Mouse (Mus musculus) hindbrain, embryonic 15.5 days (tissue): ENCODE measurements around the gene Terb1. TPM values are rescaled to one million over a fixed set of nuclear protein-coding genes. Genes with fewer than 3 reads are reported as not detected.
A peak's percentile ranks its signal among the peaks of the same experiment; 100 is the strongest.

Experiments
- ATAC-seq: fragments of 200-750 bp; cut with Nextera tagmentation; 2 replicates; pipeline ENCODE4 v1.8.0; 2017; ENCODE audit warnings: low read depth, moderate number of reproducible peaks, moderate TSS enrichment; ENCODE audit not compliant: low FRiP score
- H3K27ac ChIP-seq: fragments of 300-500 bp; sonication (generic); replicated peaks from 2 replicates; pipeline ENCODE4 v1.5.1; 2015; ENCODE audit warnings: mild to moderate bottlenecking, inconsistent platforms
- H3K27me3 ChIP-seq: fragments of 300-500 bp; sonication (generic); 2 replicates; pipeline ENCODE4 v1.6.1; 2015; ENCODE audit warnings: control low read depth, inconsistent platforms
- H3K36me3 ChIP-seq: fragments of 300-500 bp; sonication (generic); 2 replicates; pipeline ENCODE4 v1.6.1; 2015; ENCODE audit warnings: control low read depth, inconsistent platforms
- H3K4me1 ChIP-seq: fragments of 300-500 bp; sonication (generic); replicated peaks from 2 replicates; pipeline ENCODE4 v1.6.1; 2015; ENCODE audit warnings: control low read depth, inconsistent platforms
- H3K4me2 ChIP-seq: fragments of 300-500 bp; sonication (generic); 2 replicates; pipeline ENCODE4 v1.6.1; 2015; ENCODE audit warnings: moderate library complexity, mild to moderate bottlenecking, inconsistent platforms
- H3K4me3 ChIP-seq: fragments of 300-500 bp; sonication (generic); 2 replicates; pipeline ENCODE4 v1.5.1; 2015; ENCODE audit warnings: mild to moderate bottlenecking, inconsistent platforms
- H3K9ac ChIP-seq: fragments of 300-500 bp; sonication (generic); 2 replicates; pipeline ENCODE4 v1.6.1; 2015; ENCODE audit warnings: inconsistent platforms
- H3K9me3 ChIP-seq: fragments of 300-500 bp; sonication (generic); 2 replicates; pipeline ENCODE4 v1.6.1; 2016; ENCODE audit warnings: control low read depth, inconsistent platforms
- WGBS: fragments of 180-500 bp; shearing (Covaris S2); methylation state at CpG from one replicate; pipeline ENCODE4 v1.1.7; 2015; 5-methylcytosine and 5-hydroxymethylcytosine counted together
- polyA plus RNA-seq: library from polyadenylated mRNA; unstranded; fragments of >200 nt; fragmentation: Nextera tagmentation; extraction: Ambion mirVana; gene quantifications from 2 replicates; pipeline ENCODE4 v1.2.1, GENCODE M21; 2015

The Terb1 gene
- 0.62 and 0.65 TPM in 2 replicates for polyA plus RNA-seq

DNA sequence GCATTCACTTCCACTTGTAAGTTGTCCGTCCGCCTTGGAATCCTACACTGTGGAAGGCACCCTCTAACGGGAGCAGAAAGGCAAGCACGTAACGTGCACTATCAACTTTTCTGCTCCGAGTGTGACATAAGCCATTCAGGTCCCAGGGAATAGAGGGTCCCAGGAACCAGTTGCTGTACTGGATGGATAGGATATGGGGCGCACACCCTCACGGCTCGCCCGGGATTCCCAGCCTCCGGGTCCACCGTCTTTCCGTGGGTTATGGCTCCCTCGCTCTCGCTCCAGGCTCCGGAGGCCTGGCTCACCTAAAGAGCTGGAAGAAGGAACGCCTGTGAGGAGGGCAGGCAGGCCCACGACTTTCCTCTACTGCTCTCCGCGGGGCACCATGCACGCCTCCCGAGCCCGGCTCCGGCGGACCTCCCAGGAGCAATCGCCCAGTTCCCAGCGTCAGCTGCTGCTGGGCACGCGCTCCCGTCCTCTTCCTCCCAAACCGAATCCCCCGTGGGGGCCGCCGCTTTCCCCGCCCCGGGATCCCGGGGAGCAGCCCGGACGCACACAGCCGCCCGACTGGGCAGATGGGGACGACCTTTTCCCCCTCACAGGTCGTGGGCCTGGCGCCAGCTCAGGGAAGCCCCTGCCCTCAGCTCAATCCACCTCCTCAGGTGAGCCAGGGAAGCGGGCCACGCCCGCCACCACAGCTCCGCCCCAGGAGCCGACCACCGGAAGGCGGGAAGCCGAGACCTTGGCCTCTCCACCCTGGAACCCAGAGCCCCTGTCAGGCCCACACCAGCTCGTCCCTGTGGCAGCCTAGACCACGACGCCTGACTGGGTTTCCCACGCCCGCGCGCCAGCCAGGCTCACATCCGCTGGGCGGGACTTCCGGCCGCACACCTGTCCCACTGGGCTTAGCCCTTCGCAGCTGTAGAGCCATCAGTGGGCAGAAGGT, at the start of gene Terb1:
Gene Terb1, minus strand, starts transcription at position 850 of the 946 bp plus-strand sequence.
- Histone ChIP-seq H3K4me3 (peak within 1 kb of the TSS; percentile 62), H3K27me3 (no peaks in the 10 kb centered on the region), H3K36me3 (peaks cover 14% of the 10 kb centered on the region), H3K27ac (0 out of 2 replicates have a peak within 1 kb of the TSS, but pooled peaks have one; percentile 4), H3K9me3 (no peaks in the 10 kb centered on the region), H3K4me1 (peaks cover 11% of the 10 kb centered on the region), H3K4me2 (peak within 1 kb of the TSS; percentile 98), H3K9ac (peak within 1 kb of the TSS; percentile 71)
- WGBS = 1% methylated on average over 61 of the region's 64 CpGs
- peak; percentile 86 for ATAC-seq

DNA sequence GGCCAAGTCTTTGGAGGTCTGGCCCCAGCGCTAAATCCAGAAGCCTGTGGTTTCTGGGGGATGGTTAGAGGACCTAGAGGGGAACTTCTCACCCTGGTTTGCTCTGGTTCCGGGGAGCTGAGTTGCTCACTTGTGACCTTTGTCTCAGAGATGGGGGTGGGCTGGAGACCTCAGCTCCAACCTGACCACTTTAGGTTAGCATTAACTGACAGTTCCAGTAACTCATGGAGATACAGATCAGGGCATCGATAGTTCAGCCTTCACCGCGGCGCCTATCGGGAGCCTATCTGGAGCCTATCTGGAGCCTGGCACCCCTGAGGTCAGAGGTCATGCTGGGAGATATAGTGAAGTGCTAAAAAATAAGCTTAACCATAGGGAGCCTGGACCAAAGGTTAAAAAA, 47.5 kb upstream of the Terb1 start:
- no peak overlapping the region for H3K27ac ChIP-seq
- H3K4me2 ChIP-seq = no peak overlapping the region
- H3K36me3 ChIP-seq = no peaks in the 10 kb centered on the region
- no peak overlapping the region for H3K9ac ChIP-seq
- no peaks in the 10 kb centered on the region for H3K9me3 ChIP-seq
- H3K4me3 ChIP-seq = no peak overlapping the region
- 91% methylated on average over 7 of the region's 7 CpGs for WGBS
- no peaks in the 10 kb centered on the region for H3K4me1 ChIP-seq
- ATAC-seq = no peak
- no peaks in the 10 kb centered on the region for H3K27me3 ChIP-seq

- Histone ChIP-seq H3K36me3 (no peaks in the 10 kb centered on the region), H3K27me3 (no peaks in the 10 kb centered on the region), H3K27ac (no peak overlapping the region), H3K4me3 (no peak overlapping the region), H3K4me2 (no peak overlapping the region), H3K4me1 (no peaks in the 10 kb centered on the region), H3K9me3 (no peaks in the 10 kb centered on the region), H3K9ac (no peak overlapping the region)
- WGBS = 75% methylated on average over 4 of the region's 4 CpGs
- no peak for ATAC-seq
Observed at GRCm38 (mm10) chr8:104555191-104555590, 45.5 kb upstream of the Terb1 start.

DNA sequence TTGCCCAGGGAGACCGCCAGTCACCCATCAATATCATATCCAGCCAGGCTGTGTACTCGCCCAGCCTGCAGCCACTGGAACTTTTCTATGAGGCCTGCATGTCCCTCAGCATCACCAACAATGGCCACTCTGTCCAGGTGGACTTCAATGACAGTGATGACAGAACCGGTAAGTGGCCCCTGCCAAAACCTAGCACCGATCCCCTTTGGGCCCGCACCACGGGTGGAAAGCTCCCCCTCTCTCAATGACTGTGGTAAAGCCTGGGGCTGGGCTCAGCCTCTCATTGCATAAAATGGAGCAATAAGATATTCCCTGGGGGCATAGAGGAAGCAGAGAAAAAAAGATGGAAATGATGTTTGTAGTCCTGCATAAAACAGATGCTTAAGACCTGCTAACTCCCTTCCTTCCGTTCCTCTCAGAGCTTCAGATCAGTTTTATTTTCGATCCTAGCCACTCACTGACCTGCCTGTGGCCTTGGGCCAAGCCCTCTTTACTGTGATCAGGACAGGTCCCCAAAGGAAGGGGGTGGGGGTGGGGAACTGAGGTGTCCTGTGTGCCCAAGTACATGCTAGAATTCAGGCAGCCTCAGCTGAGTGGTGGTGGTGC, 33.8 kb upstream of the Terb1 start:
- Histone ChIP-seq H3K27ac (no peak overlapping the region), H3K4me1 (peaks cover 20% of the 10 kb centered on the region), H3K36me3 (no peaks in the 10 kb centered on the region), H3K27me3 (peaks cover 55% of the 10 kb centered on the region), H3K9ac (no peak overlapping the region), H3K9me3 (no peaks in the 10 kb centered on the region), H3K4me2 (no peak overlapping the region), H3K4me3 (no peak overlapping the region)
- ATAC-seq = no peak
- 83% methylated on average over 8 of the region's 8 CpGs for WGBS

DNA sequence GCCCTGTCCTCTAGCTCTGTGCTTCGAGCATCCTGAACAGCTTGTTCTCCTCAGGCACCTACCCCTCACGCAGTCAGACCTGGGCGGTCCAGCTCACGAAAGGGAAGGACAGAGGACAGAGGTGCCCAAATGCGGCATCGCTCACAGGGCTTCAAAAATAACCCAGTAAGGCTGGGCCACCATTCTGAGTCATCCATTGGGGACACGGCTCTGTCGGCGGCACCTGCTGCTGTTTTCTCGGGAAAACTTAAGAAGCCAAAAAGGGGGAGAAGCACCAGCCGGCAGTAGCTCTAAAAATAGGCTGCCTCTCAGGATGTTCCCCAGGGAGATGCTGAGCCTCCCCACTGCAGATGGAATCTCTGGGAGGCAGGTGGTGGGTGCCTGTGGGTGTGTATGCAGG, 32.5 kb upstream of the Terb1 start:
- ATAC-seq = no peak
- H3K27me3 ChIP-seq = peaks cover 61% of the 10 kb centered on the region
- no peak overlapping the region for H3K9ac ChIP-seq
- no peak overlapping the region for H3K27ac ChIP-seq
- WGBS = 11% methylated on average over 11 of the region's 11 CpGs
- H3K4me2 ChIP-seq = peak overlapping the region; percentile 97
- H3K4me3 ChIP-seq = no peak overlapping the region
- no peaks in the 10 kb centered on the region for H3K9me3 ChIP-seq
- peaks cover 20% of the 10 kb centered on the region for H3K4me1 ChIP-seq
- no peaks in the 10 kb centered on the region for H3K36me3 ChIP-seq

- WGBS = 13% methylated on average over 8 of the region's 8 CpGs
- Histone ChIP-seq H3K4me3 (peak overlapping the region; percentile 49), H3K36me3 (no peaks in the 10 kb centered on the region), H3K27me3 (peaks cover 63% of the 10 kb centered on the region), H3K27ac (no peak overlapping the region), H3K4me1 (peaks cover 20% of the 10 kb centered on the region), H3K4me2 (peak overlapping the region; percentile 97), H3K9me3 (no peaks in the 10 kb centered on the region), H3K9ac (peak overlapping the region; percentile 43)
- no peak for ATAC-seq
Observed at GRCm38 (mm10) chr8:104541515-104541880, 31.8 kb upstream of the Terb1 start.

DNA sequence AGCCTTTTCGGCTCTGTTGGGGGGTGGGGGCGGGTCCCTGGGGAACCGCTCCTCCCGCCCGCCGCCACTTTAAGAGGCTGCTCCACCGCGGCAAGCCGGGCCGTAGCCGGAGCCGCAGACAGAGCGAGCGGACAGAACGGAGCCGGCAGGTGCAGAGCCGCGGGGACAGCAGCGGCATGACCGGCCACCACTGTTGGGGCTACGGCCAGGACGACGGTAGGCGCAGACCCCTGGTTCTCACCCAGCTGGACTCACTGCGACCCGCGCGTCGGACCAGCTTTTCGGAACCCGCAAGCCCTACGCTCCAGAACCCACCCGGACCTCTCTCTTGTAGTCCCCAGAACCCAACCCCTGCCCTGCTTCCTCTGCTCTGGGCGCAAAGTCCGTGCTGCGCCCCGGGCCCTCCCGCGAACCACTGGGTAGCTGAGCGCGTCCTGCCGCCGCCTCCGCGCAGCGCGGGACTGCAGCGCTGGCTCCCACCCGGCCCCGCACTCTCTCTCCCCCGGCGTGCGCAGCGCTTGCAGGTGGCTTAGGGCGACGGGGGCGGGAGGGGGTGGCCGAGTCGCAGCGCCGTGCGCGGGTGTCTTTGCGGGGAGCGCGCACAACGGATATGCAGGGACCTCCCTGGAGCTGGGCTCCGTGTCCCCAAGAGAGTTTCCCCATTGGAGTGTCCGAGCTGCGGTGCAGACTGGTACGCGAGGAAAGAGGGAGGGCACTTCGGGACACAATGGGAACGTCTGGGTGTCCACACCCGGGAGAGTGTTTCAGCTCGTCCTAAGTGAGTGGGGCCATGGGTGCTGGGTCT, 31.2 kb upstream of the Terb1 start:
- no peaks in the 10 kb centered on the region for H3K36me3 ChIP-seq
- H3K9ac ChIP-seq = peak overlapping the region; percentile 43
- H3K27ac ChIP-seq = no peak overlapping the region
- H3K9me3 ChIP-seq = no peaks in the 10 kb centered on the region
- peak; percentile 62 for ATAC-seq
- peak overlapping the region; percentile 49 for H3K4me3 ChIP-seq
- peaks cover 20% of the 10 kb centered on the region for H3K4me1 ChIP-seq
- peak overlapping the region; percentile 97 for H3K4me2 ChIP-seq
- peaks cover 63% of the 10 kb centered on the region for H3K27me3 ChIP-seq
- under 1% methylated on average over 57 of the region's 76 CpGs for WGBS

DNA sequence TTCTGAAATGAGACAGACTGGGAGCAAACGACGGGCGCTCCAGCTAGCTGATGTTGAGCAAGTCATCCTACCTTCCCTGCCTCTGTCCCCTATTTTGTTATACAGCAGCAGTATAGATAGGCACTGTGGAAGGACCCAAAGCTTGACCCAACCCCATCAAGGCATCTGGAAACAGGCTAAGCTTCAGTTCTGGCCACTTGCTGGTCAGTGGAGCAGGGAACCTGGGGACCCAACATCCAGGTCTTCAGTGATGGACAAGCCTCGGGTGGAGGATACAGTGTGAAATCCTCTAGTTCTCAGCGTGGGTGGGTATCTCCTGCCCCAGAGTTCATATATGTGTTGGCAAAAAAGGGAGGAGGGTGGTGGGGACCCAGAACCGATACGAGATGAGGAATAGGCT, 30.5 kb upstream of the Terb1 start:
- peak overlapping the region; percentile 43; the same call in 1 of the 2 replicates for H3K9ac ChIP-seq
- WGBS = 41% methylated on average over 7 of the region's 7 CpGs
- H3K27me3 ChIP-seq = peaks cover 63% of the 10 kb centered on the region
- ATAC-seq = peak; percentile 10; the same call in 1 of the 2 replicates
- H3K36me3 ChIP-seq = no peaks in the 10 kb centered on the region
- peaks cover 23% of the 10 kb centered on the region for H3K4me1 ChIP-seq
- H3K27ac ChIP-seq = no peak overlapping the region
- H3K4me3 ChIP-seq = peak overlapping the region; percentile 49
- peak overlapping the region; percentile 97 for H3K4me2 ChIP-seq
- H3K9me3 ChIP-seq = no peaks in the 10 kb centered on the region

- Histone ChIP-seq H3K9me3 (no peaks in the 10 kb centered on the region), H3K27ac (no peak overlapping the region), H3K36me3 (no peaks in the 10 kb centered on the region), H3K27me3 (peaks cover 63% of the 10 kb centered on the region), H3K4me3 (no peak overlapping the region), H3K4me1 (peaks cover 29% of the 10 kb centered on the region), H3K9ac (no peak overlapping the region), H3K4me2 (no peak overlapping the region)
- 87% methylated on average over 2 of the region's 2 CpGs for WGBS
- no peak for ATAC-seq
Observed at GRCm38 (mm10) chr8:104539566-104539965, 29.9 kb upstream of the Terb1 start.

DNA sequence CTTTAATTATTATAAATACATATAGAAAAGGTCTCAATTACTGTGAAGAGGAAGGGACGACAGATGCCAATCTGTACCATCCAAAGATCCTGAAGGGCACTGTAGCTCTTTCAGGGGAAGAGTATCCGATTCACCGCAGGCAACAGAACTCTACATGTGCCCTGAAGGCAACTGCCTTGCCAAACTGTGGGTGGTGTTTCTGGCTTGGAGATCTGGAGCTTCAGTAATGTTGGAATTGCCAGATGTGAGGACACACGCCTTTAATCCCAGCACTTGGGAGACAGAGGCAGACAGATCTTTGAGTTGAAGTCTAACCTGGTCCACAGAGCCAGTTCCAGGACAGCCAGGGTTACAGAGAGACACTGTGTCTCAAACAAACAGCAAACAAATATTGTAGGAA, 29.2 kb upstream of the Terb1 start:
- no peak for ATAC-seq
- Histone ChIP-seq H3K27me3 (peaks cover 59% of the 10 kb centered on the region), H3K4me3 (no peak overlapping the region), H3K27ac (no peak overlapping the region), H3K4me1 (peaks cover 29% of the 10 kb centered on the region), H3K36me3 (no peaks in the 10 kb centered on the region), H3K4me2 (no peak overlapping the region), H3K9ac (no peak overlapping the region), H3K9me3 (no peaks in the 10 kb centered on the region)
- WGBS = 90% methylated on average over 4 of the region's 4 CpGs

DNA sequence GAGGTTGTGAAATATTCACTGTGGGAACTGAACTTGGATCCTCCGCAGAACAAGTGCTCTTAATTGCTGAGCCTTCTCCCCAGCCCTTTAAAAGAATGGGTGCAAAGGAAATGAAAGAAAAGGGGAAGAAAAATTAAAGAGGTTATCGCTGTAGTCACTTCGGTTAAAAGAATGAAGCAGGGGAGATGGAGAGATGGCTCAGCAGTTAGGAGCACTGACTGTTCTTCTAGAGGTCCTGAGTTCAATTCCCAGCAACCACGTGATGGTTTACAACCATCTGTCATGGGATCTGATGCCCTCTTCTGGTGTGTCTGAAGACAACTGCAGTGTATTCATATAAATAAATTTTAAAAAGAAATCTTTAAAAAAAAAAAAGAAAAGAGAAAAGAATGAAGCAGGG, 26.3 kb upstream of the Terb1 start:
- WGBS = 85% methylated on average over 4 of the region's 4 CpGs
- Histone ChIP-seq H3K4me1 (peaks cover 32% of the 10 kb centered on the region), H3K27ac (no peak overlapping the region), H3K27me3 (peaks cover 30% of the 10 kb centered on the region), H3K4me2 (no peak overlapping the region), H3K9me3 (no peaks in the 10 kb centered on the region), H3K9ac (no peak overlapping the region), H3K4me3 (no peak overlapping the region), H3K36me3 (no peaks in the 10 kb centered on the region)
- no peak for ATAC-seq
